Mouse (Mus musculus) layer of hippocampus, postnatal 36 days (tissue): ENCODE results near the gene Olfr557. TPM values are rescaled to one million over a fixed set of nuclear protein-coding genes. Genes with fewer than 3 reads are reported as not detected.

Experiments used
- DNase-seq, 2 experiments: peaks; one replicate each; pipeline ENCODE4 v3.0.0; 2022
- total RNA-seq, 2 experiments: library from RNA; stranded (reverse); gene quantifications; 2 replicates each; pipeline ENCODE4 v1.2.3; 2021

Gene Olfr557
- total RNA-seq, result under 1 TPM in 1 of 2 experiments, not detected in 1; 0.56 TPM

DNA sequence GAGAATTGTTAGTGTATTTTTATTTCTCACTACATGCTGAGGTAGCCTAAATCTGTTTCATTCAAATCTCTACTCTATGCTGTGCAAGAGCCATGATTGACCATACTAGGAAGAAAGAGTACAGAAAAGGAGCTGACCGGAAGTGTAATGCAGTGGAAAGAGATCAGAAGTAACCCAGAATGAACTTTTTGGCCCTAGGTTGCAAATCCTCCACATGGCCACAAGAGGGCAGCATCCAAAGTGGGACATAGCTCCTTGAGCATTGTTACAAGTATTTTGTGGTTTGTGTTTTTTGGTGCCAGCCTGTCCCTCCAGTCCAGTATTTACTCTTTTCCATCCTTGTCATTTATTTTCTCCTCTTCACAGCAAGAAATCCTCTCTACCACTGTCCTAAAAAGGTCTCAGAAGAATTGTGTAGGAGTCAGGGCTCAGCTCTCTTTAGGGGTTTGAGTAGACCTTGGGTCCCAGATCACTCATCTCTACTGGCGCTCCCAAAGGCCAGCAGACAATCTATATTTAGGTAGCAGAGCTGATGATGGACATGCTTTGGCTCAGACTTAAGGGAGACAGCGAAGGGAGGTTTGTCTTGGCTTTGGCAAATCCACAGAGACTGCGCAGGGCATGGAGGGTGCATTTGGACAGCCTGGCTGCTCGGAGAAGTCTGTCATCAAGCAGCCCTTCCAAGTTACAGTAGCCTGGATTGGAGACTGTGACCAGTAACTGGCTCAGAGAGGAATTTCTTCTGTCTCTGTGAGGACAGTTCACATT is at the start of gene Olfr557:
Olfr557 (plus strand) TSS at position 553 of the 768 bp plus-strand sequence.
- peak in 1 of 2 experiments; percentile 3 for DNase-seq

- no peak for DNase-seq
Measured at GRCm38 (mm10) chr7:102658523-102658922, 37.2 kb upstream of the Olfr557 start, which contains the start of gene Olfr555. Gene Olfr555 (plus strand): TSS chr7:102658823.

DNA sequence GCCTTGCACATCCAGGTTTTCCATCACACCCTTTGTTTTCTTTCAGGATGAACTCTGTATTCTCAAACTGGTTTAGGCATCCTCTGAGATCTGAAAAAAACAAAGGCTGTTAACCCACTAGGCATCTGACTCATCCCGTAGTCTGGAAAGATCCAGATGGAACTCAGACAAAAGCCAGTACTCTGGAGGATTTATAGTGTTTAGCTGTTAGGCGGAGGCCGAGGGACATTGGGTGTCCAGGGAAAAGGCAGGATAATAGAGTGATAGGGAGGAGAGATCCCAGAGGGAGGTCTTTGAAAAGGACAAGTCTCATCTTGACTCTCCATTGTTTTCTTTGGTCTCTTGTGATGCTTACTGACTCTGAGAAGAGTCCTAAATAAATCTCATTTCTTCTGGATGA is 31.1 kb upstream of the Olfr557 start, which contains the start of gene Olfr556:
Olfr556 (plus strand) TSS at position 301 of the 400 bp plus-strand sequence.
- DNase-seq, result no peak

- DNase-seq, result no peak
Measured at GRCm38 (mm10) chr7:102665378-102665777, 30.3 kb upstream of the Olfr557 start.

DNA sequence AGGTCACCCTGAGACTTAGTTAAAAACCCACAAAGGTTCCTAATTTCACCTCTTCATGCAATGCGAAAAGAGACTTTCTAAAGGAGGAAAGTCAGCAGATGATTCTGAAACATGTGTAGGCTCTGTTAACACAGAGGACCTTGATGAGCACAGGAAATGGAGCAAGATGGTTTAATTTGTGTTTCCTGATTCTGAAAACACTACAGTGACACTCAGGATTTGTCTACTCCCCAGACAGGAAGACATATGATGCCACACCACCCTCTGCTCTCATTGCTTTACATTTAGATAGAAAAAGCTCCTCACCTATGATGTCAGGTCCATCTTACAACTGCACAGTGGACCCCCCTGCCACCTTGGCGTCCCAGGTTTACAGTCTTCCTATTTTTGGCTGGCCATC is 19.5 kb upstream of the Olfr557 start:
- DNase-seq, result no peak

DNA sequence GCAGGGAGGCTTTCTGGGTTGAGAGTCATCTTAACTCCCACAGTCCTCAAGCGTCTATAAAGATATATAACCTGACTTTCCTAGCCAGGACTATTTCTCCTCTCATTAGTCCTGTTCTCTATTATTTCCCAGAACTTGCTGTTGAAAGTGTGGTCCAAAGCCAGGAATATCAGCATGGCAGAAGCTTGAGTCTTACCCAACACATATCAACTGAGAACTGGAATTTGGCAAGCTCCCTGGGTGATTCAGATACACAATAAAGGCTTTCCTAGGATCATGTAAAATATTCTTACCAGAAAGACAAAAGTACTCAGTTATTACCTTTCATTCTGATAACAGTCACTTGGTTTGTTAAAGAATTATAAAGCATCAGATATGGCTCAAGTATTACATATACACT is 13.8 kb upstream of the Olfr557 start:
- no peak for DNase-seq

GRCm38 (mm10) chr7:102686944-102687501 is 8.7 kb upstream of the Olfr557 start, which contains the start of gene Trim68:
Gene Trim68 (minus strand): TSS chr7:102687327.
- DNase-seq, result peak; percentile 84 to 87

- no peak for DNase-seq
Measured at GRCm38 (mm10) chr7:102698461-102698860, 2.8 kb downstream of the Olfr557 start.

- no peak for DNase-seq
Measured at GRCm38 (mm10) chr7:102701915-102702314, 6.2 kb downstream of the Olfr557 start, which contains the start of gene Olfr558. Gene Olfr558 (plus strand): TSS chr7:102702215.

DNA sequence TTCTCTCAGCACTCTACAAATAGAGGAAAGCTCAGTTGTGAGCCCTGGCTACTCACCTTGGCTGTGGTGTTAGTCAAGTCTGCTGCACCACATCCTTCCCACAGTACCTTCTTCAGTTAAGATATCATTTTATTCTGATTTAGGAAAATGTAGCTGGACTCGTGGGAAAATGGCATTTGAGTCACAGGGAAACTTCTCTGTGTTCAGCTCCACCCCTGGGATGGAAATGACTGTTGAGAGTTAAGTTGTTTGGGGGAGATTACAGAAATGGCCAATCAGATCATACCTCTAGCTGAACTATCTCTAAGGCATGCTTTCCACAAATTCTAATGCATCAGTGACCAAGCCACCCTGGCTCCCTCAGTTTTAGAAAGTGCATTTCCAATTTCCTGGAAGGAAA is 23.3 kb downstream of the Olfr557 start, which contains the start of gene Olfr33:
Olfr33 (minus strand) TSS at position 101 of the 400 bp plus-strand sequence.
- no peak for DNase-seq

GRCm38 (mm10) chr7:102727391-102727790 is 31.7 kb downstream of the Olfr557 start, which contains the start of gene Olfr559:
Gene Olfr559 (minus strand): TSS chr7:102727491.
- DNase-seq, result no peak

DNA sequence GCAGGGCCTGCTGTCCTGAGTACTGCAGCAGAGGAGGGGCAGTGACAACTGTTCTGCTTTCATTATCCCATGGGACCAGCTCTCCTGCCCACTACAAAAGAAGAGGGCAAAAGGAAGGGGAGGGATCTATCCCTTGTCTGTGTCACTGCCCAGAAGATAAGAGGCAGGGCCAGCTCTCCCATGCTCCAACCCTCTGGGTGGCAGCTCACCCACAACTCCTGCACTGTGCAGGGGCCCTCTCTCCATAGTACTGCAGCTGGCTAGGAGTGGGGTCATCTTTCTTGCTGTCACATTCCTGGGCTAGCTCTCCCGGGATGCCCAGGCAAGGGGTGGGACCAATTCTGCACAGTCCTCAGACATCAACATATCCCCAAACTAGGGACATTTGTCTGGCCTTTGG is 38.1 kb downstream of the Olfr557 start:
- no peak for DNase-seq

- DNase-seq, result no peak
Measured at GRCm38 (mm10) chr7:102737705-102738104, 42.0 kb downstream of the Olfr557 start.

Other genes with a start within 250 kb of the Olfr557 start
- not detected for gene Olfr543, start 214.2 kb upstream of the Olfr557 start, total RNA-seq
- not detected for gene Olfr544, start 207.6 kb upstream of the Olfr557 start, total RNA-seq
- gene Olfr545, start 196.3 kb upstream of the Olfr557 start, total RNA-seq, result not detected
- not detected for gene Olfr547, start 161.2 kb upstream of the Olfr557 start, total RNA-seq
- gene Olfr548-ps1, start 155.0 kb upstream of the Olfr557 start, total RNA-seq, result not detected
- not detected for gene Olfr549, start 146.0 kb upstream of the Olfr557 start, total RNA-seq
- gene Trim21, start 130.4 kb upstream of the Olfr557 start, total RNA-seq, result 1 to 10 TPM; 2.7 to 3.1 TPM
- gene Olfr550, start 124.5 kb upstream of the Olfr557 start, total RNA-seq, result 1 to 10 TPM; 2.1 to 3.0 TPM
- not detected for gene Olfr551, start 104.0 kb upstream of the Olfr557 start, total RNA-seq
- under 1 TPM in 1 of 2 experiments, not detected in 1; 0.15 TPM for gene Olfr552, start 98.1 kb upstream of the Olfr557 start, total RNA-seq
- gene Olfr553, start 77.7 kb upstream of the Olfr557 start, total RNA-seq, result not detected
- not detected for gene Olfr554, start 57.5 kb upstream of the Olfr557 start, total RNA-seq
- not detected for gene Olfr555, start 37.1 kb upstream of the Olfr557 start, total RNA-seq
- under 1 TPM in 1 of 2 experiments, not detected in 1; 0.25 TPM for gene Olfr556, start 31.0 kb upstream of the Olfr557 start, total RNA-seq
- 1 to 10 TPM; 7.1 to 8.4 TPM for gene Trim68, start 8.6 kb upstream of the Olfr557 start, total RNA-seq
- gene Olfr558, start 6.3 kb downstream of the Olfr557 start, total RNA-seq, result under 1 TPM; 0.47 to 0.51 TPM
- gene Olfr33, start 23.2 kb downstream of the Olfr557 start, total RNA-seq, result not detected
- not detected for gene Olfr559, start 31.6 kb downstream of the Olfr557 start, total RNA-seq
- gene Olfr560, start 63.5 kb downstream of the Olfr557 start, total RNA-seq, result not detected
- gene Olfr78, start 63.6 kb downstream of the Olfr557 start, total RNA-seq, result under 1 TPM; 0.17 to 0.30 TPM
- not detected for gene Olfr561, start 75.3 kb downstream of the Olfr557 start, total RNA-seq
- not detected for gene Olfr564, start 107.6 kb downstream of the Olfr557 start, total RNA-seq
- not detected for gene Olfr566, start 162.9 kb downstream of the Olfr557 start, total RNA-seq
- not detected for gene Olfr568, start 181.2 kb downstream of the Olfr557 start, total RNA-seq
- not detected for gene Olfr569, start 195.0 kb downstream of the Olfr557 start, total RNA-seq
- gene Olfr570, start 198.7 kb downstream of the Olfr557 start, total RNA-seq, result not detected
- not detected for gene Olfr571, start 221.6 kb downstream of the Olfr557 start, total RNA-seq
- gene Olfr572, start 228.5 kb downstream of the Olfr557 start, total RNA-seq, result not detected
- not detected for gene Olfr573-ps1, start 246.7 kb downstream of the Olfr557 start, total RNA-seq